Comparison of ENCODE assay signal across 20 mouse cellular contexts in the genomic region with DNA sequence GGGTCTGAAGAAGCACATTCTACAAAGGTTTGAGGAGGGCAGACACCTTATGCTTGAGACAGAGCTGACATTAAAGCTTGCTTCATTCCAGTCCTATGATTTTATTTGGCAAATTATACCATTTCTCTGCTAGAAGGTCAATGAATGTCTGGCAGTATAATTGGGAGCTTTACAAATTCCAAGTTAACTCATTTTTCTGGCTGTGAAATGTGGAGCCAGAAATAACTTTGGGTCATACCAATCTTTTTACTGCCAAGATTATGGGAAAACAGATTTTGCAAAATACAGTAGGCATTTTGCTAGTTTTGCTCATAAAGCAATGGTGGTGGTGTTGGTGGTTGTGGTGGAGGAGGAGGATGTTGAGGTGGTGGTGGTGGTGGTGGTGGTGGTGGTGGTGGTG.
DNase-seq lines count a peak whose midpoint lies in the region; ATAC-seq and TF ChIP-seq lines count a peak whose summit lies in the region.
"Had no signal": no experiment of that assay in that cellular context is flagged by ENCODE, and none has a peak within 500 bp of the region (broad histone marks: within the 10 kb centered on the region; RNA-seq: fewer than 3 reads in every experiment).

No protein-coding gene starts in this region.

- H3K27ac ChIP-seq in embryonic facial prominence, embryonic 14.5 days (replicated peaks; ENCODE audit: low read depth, low read length), result no peak overlapping the region
- no peak overlapping the region for H3K27ac ChIP-seq in embryonic facial prominence, embryonic 10.5 days (replicated peaks)
- no peak overlapping the region for H3K27ac ChIP-seq in kidney, postnatal 0 days
- H3K27ac ChIP-seq in embryonic fibroblast, embryonic 13.5 days (ENCODE audit: insufficient read depth, low read length), result peak overlapping the region; percentile 2; the same call in 1 of the 2 replicates
- no peak overlapping the region for H3K27ac ChIP-seq in midbrain, embryonic 16.5 days (ENCODE audit: low read length)
- H3K27ac ChIP-seq: embryonic facial prominence, embryonic 13.5 days; forebrain, embryonic 12.5 days; heart, embryonic 13.5 days; hindbrain, embryonic 15.5 days had no signal

- H3K4me2 ChIP-seq in embryonic facial prominence, embryonic 14.5 days (ENCODE audit: low read depth, low read length), result no peak overlapping the region
- no peak overlapping the region for H3K4me2 ChIP-seq in kidney, postnatal 0 days (ENCODE audit: low read length)
- no peak overlapping the region for H3K4me2 ChIP-seq in midbrain, embryonic 16.5 days (ENCODE audit: low read length)
- H3K4me2 ChIP-seq: embryonic facial prominence, embryonic 13.5 days; forebrain, embryonic 12.5 days; heart, embryonic 13.5 days; hindbrain, embryonic 15.5 days had no signal

- TF ChIP-seq CTCF in kidney, postnatal 0 days (IDR thresholded peaks at IDR 0.05; ENCODE audit: low read depth), result no peak
- no peak for TF ChIP-seq CTCF in embryonic fibroblast, embryonic 13.5 days (IDR thresholded peaks at IDR 0.05; ENCODE audit: borderline replicate concordance, insufficient read depth, low read length)

- no peak overlapping the region for H3K4me3 ChIP-seq in embryonic facial prominence, embryonic 14.5 days (ENCODE audit: low read depth, low read length)
- no peak overlapping the region for H3K4me3 ChIP-seq in embryonic facial prominence, embryonic 10.5 days
- no peak overlapping the region for H3K4me3 ChIP-seq in kidney, postnatal 0 days (replicated peaks; ENCODE audit: low read depth, low read length)
- H3K4me3 ChIP-seq in embryonic fibroblast, embryonic 13.5 days (ENCODE audit: insufficient read depth, low read length), result no peak overlapping the region
- no peak overlapping the region for H3K4me3 ChIP-seq in midbrain, embryonic 16.5 days (ENCODE audit: low read depth, low read length)
- H3K4me3 ChIP-seq: embryonic facial prominence, embryonic 13.5 days; erythroblast, embryonic 14.5 days; forebrain, embryonic 12.5 days; heart, embryonic 13.5 days; hindbrain, embryonic 15.5 days had no signal

- ATAC-seq in embryonic facial prominence, embryonic 14.5 days (ENCODE audit: low read depth), result no peak
- no peak for ATAC-seq in kidney, postnatal 0 days (replicated peaks; ENCODE audit: low FRiP score, low read depth)
- no peak for ATAC-seq in midbrain, embryonic 16.5 days
- ATAC-seq: intestine, embryonic 16.5 days had no signal

- no peaks in the 10 kb centered on the region for H3K4me1 ChIP-seq in embryonic facial prominence, embryonic 14.5 days (ENCODE audit: control insufficient read depth, insufficient read depth, low read length)
- no peaks in the 10 kb centered on the region for H3K4me1 ChIP-seq in embryonic facial prominence, embryonic 10.5 days
- no peaks in the 10 kb centered on the region for H3K4me1 ChIP-seq in kidney, postnatal 0 days (replicated peaks; ENCODE audit: insufficient read depth, low read length)
- no peaks in the 10 kb centered on the region for H3K4me1 ChIP-seq in embryonic fibroblast, embryonic 13.5 days (ENCODE audit: control insufficient read depth, insufficient read depth, low read length)
- 0 out of 2 replicates have a peak, but pooled peaks cover 2% of the 10 kb centered on the region for H3K4me1 ChIP-seq in midbrain, embryonic 16.5 days (ENCODE audit: control insufficient read depth, insufficient read depth, low read length)
- H3K4me1 ChIP-seq: embryonic facial prominence, embryonic 13.5 days; forebrain, embryonic 12.5 days; heart, embryonic 13.5 days had no signal

- TF ChIP-seq POLR2A in embryonic fibroblast, embryonic 13.5 days (IDR thresholded peaks at IDR 0.05; ENCODE audit: low read depth, low read length), result no peak

- no peak overlapping the region for H3K9ac ChIP-seq in embryonic facial prominence, embryonic 14.5 days (ENCODE audit: low read depth, low read length)
- H3K9ac ChIP-seq in kidney, postnatal 0 days (ENCODE audit: low read depth, low read length), result no peak overlapping the region
- H3K9ac ChIP-seq in midbrain, embryonic 16.5 days (ENCODE audit: low read depth, low read length), result no peak overlapping the region
- H3K9ac ChIP-seq: embryonic facial prominence, embryonic 13.5 days; forebrain, embryonic 12.5 days; heart, embryonic 13.5 days; hindbrain, embryonic 15.5 days had no signal

- H3K27me3 ChIP-seq in embryonic facial prominence, embryonic 14.5 days (replicated peaks; ENCODE audit: control insufficient read depth, insufficient read depth, low read length), result no peaks in the 10 kb centered on the region
- no peaks in the 10 kb centered on the region for H3K27me3 ChIP-seq in embryonic facial prominence, embryonic 10.5 days (replicated peaks; ENCODE audit: low read depth, poor library complexity, severe bottlenecking)
- no peaks in the 10 kb centered on the region for H3K27me3 ChIP-seq in kidney, postnatal 0 days (ENCODE audit: insufficient read depth, low read length)
- H3K27me3 ChIP-seq in midbrain, embryonic 16.5 days (ENCODE audit: control insufficient read depth, insufficient read depth, low read depth, low read length), result no peaks in the 10 kb centered on the region
- H3K27me3 ChIP-seq: CH12.LX; embryonic facial prominence, embryonic 13.5 days; forebrain, embryonic 12.5 days; heart, embryonic 13.5 days; hindbrain, embryonic 15.5 days had no signal

- no peaks in the 10 kb centered on the region for H3K9me3 ChIP-seq in embryonic facial prominence, embryonic 14.5 days (ENCODE audit: control insufficient read depth, low read length)
- no peaks in the 10 kb centered on the region for H3K9me3 ChIP-seq in embryonic facial prominence, embryonic 10.5 days
- H3K9me3 ChIP-seq in kidney, postnatal 0 days (replicated peaks; ENCODE audit: low read length), result no peaks in the 10 kb centered on the region
- no peaks in the 10 kb centered on the region for H3K9me3 ChIP-seq in midbrain, embryonic 16.5 days (replicated peaks; ENCODE audit: control insufficient read depth, low read length, poor library complexity, severe bottlenecking)
- H3K9me3 ChIP-seq: embryonic facial prominence, embryonic 13.5 days; forebrain, embryonic 12.5 days; heart, embryonic 13.5 days; hindbrain, embryonic 15.5 days had no signal

- H3K36me3 ChIP-seq in embryonic facial prominence, embryonic 14.5 days (ENCODE audit: control insufficient read depth, insufficient read depth, low read length), result no peaks in the 10 kb centered on the region
- H3K36me3 ChIP-seq in embryonic facial prominence, embryonic 10.5 days (replicated peaks), result no peaks in the 10 kb centered on the region
- no peaks in the 10 kb centered on the region for H3K36me3 ChIP-seq in kidney, postnatal 0 days (ENCODE audit: insufficient read depth, low read length)
- no peaks in the 10 kb centered on the region for H3K36me3 ChIP-seq in midbrain, embryonic 16.5 days (ENCODE audit: control insufficient read depth, insufficient read depth, low read length)
- H3K36me3 ChIP-seq: embryonic facial prominence, embryonic 13.5 days; forebrain, embryonic 12.5 days; heart, embryonic 13.5 days; hindbrain, embryonic 15.5 days had no signal

- peak; percentile 5 for DNase-seq in embryonic facial prominence, embryonic 14.5 days (ENCODE audit: low spot score)
- DNase-seq in embryonic facial prominence, embryonic 10.5 days (ENCODE audit: low spot score), result no peak
- peak; percentile 5 for DNase-seq in kidney, postnatal 0 days (ENCODE audit: low spot score)
- DNase-seq in kidney, adult 18-20 months, result no peak
- no peak for DNase-seq in layer of hippocampus, adult 9-10 months (ENCODE audit: low spot score)
- DNase-seq: adrenal gland, adult 2 months; cerebellum, postnatal 14 days; gastrocnemius, postnatal 36 days; heart, adult 11 months; heart, postnatal 36 days; kidney, adult 8-10 months had no signal

Comparison
In these comparisons a context has a peak if more than half of its experiments do, and no peak if none do; other contexts are left out.
1. DNase-seq: peak in embryonic facial prominence, embryonic 14.5 days (single experiment) and kidney, postnatal 0 days (single experiment); none in embryonic facial prominence, embryonic 10.5 days (single experiment), kidney, adult 18-20 months (single experiment) and layer of hippocampus, adult 9-10 months (single experiment).